Mouse (Mus musculus): Measurements from ENCODE around the gene Crybg3.
A peak's percentile ranks its signal among the peaks of the same experiment; 100 is the strongest.

DNA sequence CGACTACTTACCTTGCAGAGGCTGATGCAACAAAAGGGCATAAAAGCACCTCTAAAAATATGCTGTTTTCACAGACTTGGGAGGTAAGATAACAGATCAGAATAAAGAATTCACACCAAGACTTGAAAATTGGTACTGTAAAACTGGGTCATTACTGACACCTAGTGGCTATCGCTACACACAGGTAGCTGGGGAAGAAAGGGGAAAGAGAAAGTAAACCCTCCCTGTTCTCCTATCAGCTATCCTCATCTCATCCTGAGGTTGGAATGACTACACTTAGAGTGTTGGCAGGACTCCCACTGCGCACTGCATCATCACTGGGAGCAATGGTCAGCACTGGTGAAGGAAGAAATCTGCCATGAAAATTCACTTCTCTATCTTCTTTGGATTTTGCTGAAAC lies 16.4 kb upstream of the Crybg3 start:
- TF ChIP-seq TCF12 (IDR thresholded peaks at IDR 0.05; ENCODE audit: low read depth, low read length) (no peak), CTCF (conservative IDR thresholded peaks at IDR 0.05 in 1 of 2, IDR thresholded peaks at IDR 0.05 in 1 of 2; ENCODE audit: low read depth in 2 of 2, low read length in 2 of 2) (peak; percentile 94 to 98), TBP (conservative IDR thresholded peaks at IDR 0.05; ENCODE audit: low read depth, low read length) (no peak), POLR2A (IDR thresholded peaks at IDR 0.05; ENCODE audit: low read depth, low read length) (no peak), SMC3 (IDR thresholded peaks at IDR 0.05; ENCODE audit: low read depth, low read length) (peak; percentile 100), MAZ (IDR thresholded peaks at IDR 0.05; ENCODE audit: low read depth, low read length) (no peak)
